Mouse (Mus musculus): ENCODE results near the gene Ssr1.

DNA sequence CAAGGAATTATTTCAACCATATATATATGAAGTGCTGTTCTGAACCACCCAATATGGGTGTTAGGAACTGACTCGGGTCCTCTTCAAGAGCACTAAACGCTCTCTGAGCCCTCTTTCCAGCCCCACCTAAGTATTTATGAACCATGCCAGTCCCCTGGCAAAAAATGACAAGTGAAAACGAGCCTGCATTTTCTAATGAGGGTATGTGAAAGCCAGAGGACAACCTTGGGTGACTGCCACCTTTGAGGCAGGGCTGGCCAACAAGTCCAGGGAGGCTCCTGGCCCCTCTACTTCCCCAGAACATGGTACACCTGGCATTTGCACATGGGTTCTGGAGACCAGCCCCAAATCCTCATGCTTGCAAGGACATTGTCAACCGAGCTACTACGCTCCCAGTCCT, 19.3 kb downstream of the Ssr1 start:
- TF ChIP-seq CTCF (IDR thresholded peaks at IDR 0.05; ENCODE audit: control insufficient read depth, insufficient read depth, insufficient read length): no peak
- no peak for TF ChIP-seq USF1 (IDR thresholded peaks at IDR 0.05; ENCODE audit: low read depth)
- no peak for TF ChIP-seq CEBPB (IDR thresholded peaks at IDR 0.05; ENCODE audit: low read depth)
